Mouse (Mus musculus) small intestine, adult 2 months (tissue): ENCODE results near the gene Vav2. TPM values are rescaled to one million over a fixed set of nuclear protein-coding genes. Genes with fewer than 3 reads are reported as not detected.

Experiments used
- H3K27ac ChIP-seq: fragments of 200-500 bp; 2 replicates; pipeline ENCODE4 v1.5.1; 2012; ENCODE audit warnings: low read depth, low read length, control low read depth, inconsistent platforms; ENCODE audit not compliant: insufficient read depth
- H3K27me3 ChIP-seq: fragments of 200-500 bp; 2 replicates; pipeline ENCODE4 v1.6.1; 2012; ENCODE audit warnings: mild to moderate bottlenecking, moderate library complexity, low read length, inconsistent platforms; ENCODE audit not compliant: control insufficient read depth, insufficient read depth
- H3K36me3 ChIP-seq: fragments of 200-500 bp; 2 replicates; pipeline ENCODE4 v1.6.1; 2012; ENCODE audit warnings: mild to moderate bottlenecking, low read length, control low read depth, inconsistent platforms; ENCODE audit not compliant: control insufficient read depth, insufficient read depth
- H3K4me1 ChIP-seq: fragments of 200-500 bp; 2 replicates; pipeline ENCODE4 v1.6.1; 2012; ENCODE audit warnings: low read length, inconsistent platforms, mixed read lengths; ENCODE audit not compliant: control insufficient read depth, insufficient read depth, insufficient read length
- H3K4me3 ChIP-seq: fragments of 200-500 bp; 2 replicates; pipeline ENCODE4 v1.5.1; 2012; ENCODE audit warnings: low read depth, mild to moderate bottlenecking, control low read depth, inconsistent platforms, low read length, moderate library complexity
- CTCF ChIP-seq: fragments of 200-500 bp; IDR thresholded peaks from 2 replicates; pipeline ENCODE4 v1.5.1; 2012; ENCODE audit warnings: low read depth, mild to moderate bottlenecking, control low read depth, inconsistent platforms, low read length, moderate library complexity, mixed read lengths; ENCODE audit not compliant: insufficient replicate concordance, insufficient read length; ENCODE audit errors: extremely low read depth
- POLR2A ChIP-seq: fragments of 200-500 bp; IDR thresholded peaks from 2 replicates; pipeline ENCODE4 v1.6.1; 2012; ENCODE audit warnings: low read depth, mild to moderate bottlenecking, control low read depth, inconsistent platforms, low read length, moderate library complexity
- WGBS: fragments of 180-500 bp; shearing (Covaris S2); methylation state at CpG from one replicate; pipeline ENCODE4 v1.1.7; 2018; 5-methylcytosine and 5-hydroxymethylcytosine counted together
- polyA plus RNA-seq: library from polyadenylated mRNA; depleted of rRNA; stranded (reverse); fragments of >200 nt; gene quantifications from 2 replicates; pipeline ENCODE4 v1.2.3, GENCODE M21; 2012

Gene Vav2
- polyA plus RNA-seq, 1 experiment: 59.5 TPM

- Histone ChIP-seq H3K27me3 (no peaks in the 10 kb centered on the region), H3K4me1 (peaks cover 24% of the 10 kb centered on the region; the same call in 1 of the 2 replicates), H3K27ac (no peak overlapping the region), H3K4me3 (no peak overlapping the region), H3K36me3 (no peaks in the 10 kb centered on the region)
- TF ChIP-seq CTCF: no peak
- TF ChIP-seq POLR2A: no peak
Observed at GRCm38 (mm10) chr2:27328613-27329041, 98.2 kb downstream of the Vav2 start.

- H3K36me3 ChIP-seq: no peaks in the 10 kb centered on the region
- peaks cover 24% of the 10 kb centered on the region; the same call in 1 of the 2 replicates for H3K4me1 ChIP-seq
- no peak for TF ChIP-seq CTCF
- TF ChIP-seq POLR2A: no peak
- 82% methylated on average over 4 of the region's 4 CpGs for WGBS
- no peak overlapping the region for H3K27ac ChIP-seq
- H3K4me3 ChIP-seq: no peak overlapping the region
- no peaks in the 10 kb centered on the region for H3K27me3 ChIP-seq
Observed at GRCm38 (mm10) chr2:27327886-27328285, 98.9 kb downstream of the Vav2 start.

GRCm38 (mm10) chr2:27327076-27327475, 99.8 kb downstream of the Vav2 start:
- H3K27me3 ChIP-seq: no peaks in the 10 kb centered on the region
- H3K36me3 ChIP-seq: no peaks in the 10 kb centered on the region
- WGBS: 31% methylated on average over 6 of the region's 6 CpGs
- H3K4me3 ChIP-seq: no peak overlapping the region
- TF ChIP-seq CTCF (no peak), POLR2A (no peak)
- no peak overlapping the region for H3K27ac ChIP-seq
- H3K4me1 ChIP-seq: peaks cover 24% of the 10 kb centered on the region; the same call in 1 of the 2 replicates

- TF ChIP-seq POLR2A (no peak), CTCF (no peak)
- Histone ChIP-seq H3K36me3 (no peaks in the 10 kb centered on the region), H3K27me3 (no peaks in the 10 kb centered on the region), H3K4me3 (no peak overlapping the region), H3K27ac (no peak overlapping the region), H3K4me1 (peaks cover 24% of the 10 kb centered on the region; the same call in 1 of the 2 replicates)
- WGBS: 85% methylated on average over 7 of the region's 7 CpGs
Observed at GRCm38 (mm10) chr2:27326357-27326756, 100.5 kb downstream of the Vav2 start.

GRCm38 (mm10) chr2:27324690-27325089, 102.1 kb downstream of the Vav2 start:
- no peaks in the 10 kb centered on the region for H3K36me3 ChIP-seq
- no peak for TF ChIP-seq CTCF
- no peak for TF ChIP-seq POLR2A
- no peak overlapping the region for H3K27ac ChIP-seq
- peaks cover 24% of the 10 kb centered on the region; the same call in 1 of the 2 replicates for H3K4me1 ChIP-seq
- no peak overlapping the region for H3K4me3 ChIP-seq
- 23% methylated on average over 2 of the region's 2 CpGs for WGBS
- H3K27me3 ChIP-seq: no peaks in the 10 kb centered on the region

- H3K27ac ChIP-seq: no peak overlapping the region
- H3K27me3 ChIP-seq: no peaks in the 10 kb centered on the region
- H3K36me3 ChIP-seq: no peaks in the 10 kb centered on the region
- WGBS: 76% methylated on average over 6 of the region's 6 CpGs
- TF ChIP-seq POLR2A (no peak), CTCF (no peak)
- H3K4me1 ChIP-seq: no peaks in the 10 kb centered on the region
- no peak overlapping the region for H3K4me3 ChIP-seq
Observed at GRCm38 (mm10) chr2:27321431-27321875, 105.4 kb downstream of the Vav2 start.

- no peak overlapping the region for H3K27ac ChIP-seq
- TF ChIP-seq POLR2A: no peak
- no peak for TF ChIP-seq CTCF
- no peak overlapping the region for H3K4me3 ChIP-seq
- WGBS: 87% methylated on average over 8 of the region's 8 CpGs
- no peaks in the 10 kb centered on the region for H3K4me1 ChIP-seq
- no peaks in the 10 kb centered on the region for H3K36me3 ChIP-seq
- H3K27me3 ChIP-seq: no peaks in the 10 kb centered on the region
Observed at GRCm38 (mm10) chr2:27320820-27321219, 106.0 kb downstream of the Vav2 start.
